Mouse (Mus musculus) stomach, postnatal 0 days (tissue): ENCODE data around the gene Mylk. TPM values are rescaled to one million over a fixed set of nuclear protein-coding genes. Genes with fewer than 3 reads are reported as not detected.

ENCODE experiments used
- ATAC-seq: fragments of 200-750 bp; cut with Nextera tagmentation; 2 replicates; pipeline ENCODE4 v1.8.0; 2017; ENCODE audit not compliant: low FRiP score, low TSS enrichment
- DNase-seq: peaks from one replicate; pipeline ENCODE4 v3.0.0-alpha.2; 2016; ENCODE audit warnings: low spot score
- H3K27ac ChIP-seq: fragments of 300-500 bp; sonication (generic); replicated peaks from 2 replicates; pipeline ENCODE4 v1.5.1; 2014; ENCODE audit warnings: mild to moderate bottlenecking, control low read depth
- H3K27me3 ChIP-seq: fragments of 300-500 bp; sonication (generic); 2 replicates; pipeline ENCODE4 v1.6.1; 2014; ENCODE audit warnings: low read length; ENCODE audit not compliant: control insufficient read depth, insufficient read depth
- H3K36me3 ChIP-seq: fragments of 300-500 bp; sonication (generic); 2 replicates; pipeline ENCODE4 v1.6.1; 2014; ENCODE audit warnings: low read length, mixed read lengths; ENCODE audit not compliant: control insufficient read depth, insufficient read depth
- H3K4me1 ChIP-seq: fragments of 300-500 bp; sonication (generic); replicated peaks from 2 replicates; pipeline ENCODE4 v1.6.1; 2014; ENCODE audit warnings: antibody characterized with exemption; ENCODE audit not compliant: control insufficient read depth, insufficient read depth
- H3K4me2 ChIP-seq: fragments of 300-500 bp; sonication (generic); replicated peaks from 2 replicates; pipeline ENCODE4 v1.6.1; 2014; ENCODE audit warnings: low read depth, mild to moderate bottlenecking, control low read depth, moderate library complexity
- H3K4me3 ChIP-seq: fragments of 300-500 bp; sonication (generic); 2 replicates; pipeline ENCODE4 v1.5.1; 2014; ENCODE audit warnings: low read depth, low read length, control low read depth
- H3K9ac ChIP-seq: fragments of 300-500 bp; sonication (generic); 2 replicates; pipeline ENCODE4 v1.6.1; 2014; ENCODE audit warnings: mild to moderate bottlenecking, low read length, control low read depth, mixed read lengths
- H3K9me3 ChIP-seq: fragments of 300-500 bp; sonication (generic); 2 replicates; pipeline ENCODE4 v1.6.1; 2016; ENCODE audit warnings: low read length; ENCODE audit not compliant: control insufficient read depth
- CTCF ChIP-seq: IDR thresholded peaks from 2 replicates; pipeline ENCODE4 v1.5.1; 2016; ENCODE audit warnings: antibody characterized with exemption, low read depth, mild to moderate bottlenecking, moderate library complexity
- EP300 ChIP-seq: optimal IDR thresholded peaks from 2 replicates; pipeline ENCODE3; 2016; ENCODE audit warnings: antibody characterized with exemption
- WGBS: fragments of 180-500 bp; shearing (Covaris S2); extraction: QIAGEN DNeasy Blood & Tissue Kit; methylation state at CpG from one replicate; pipeline ENCODE4 v1.1.7; 2014; 5-methylcytosine and 5-hydroxymethylcytosine counted together
- polyA plus RNA-seq: library from polyadenylated mRNA; unstranded; fragments of >200 nt; fragmentation: Nextera tagmentation; extraction: Ambion mirVana; gene quantifications from 2 replicates; pipeline ENCODE4 v1.2.1, GENCODE M21; 2015

Mylk gene
- polyA plus RNA-seq, 1 experiment from 2014 or later, result 480 TPM

DNA sequence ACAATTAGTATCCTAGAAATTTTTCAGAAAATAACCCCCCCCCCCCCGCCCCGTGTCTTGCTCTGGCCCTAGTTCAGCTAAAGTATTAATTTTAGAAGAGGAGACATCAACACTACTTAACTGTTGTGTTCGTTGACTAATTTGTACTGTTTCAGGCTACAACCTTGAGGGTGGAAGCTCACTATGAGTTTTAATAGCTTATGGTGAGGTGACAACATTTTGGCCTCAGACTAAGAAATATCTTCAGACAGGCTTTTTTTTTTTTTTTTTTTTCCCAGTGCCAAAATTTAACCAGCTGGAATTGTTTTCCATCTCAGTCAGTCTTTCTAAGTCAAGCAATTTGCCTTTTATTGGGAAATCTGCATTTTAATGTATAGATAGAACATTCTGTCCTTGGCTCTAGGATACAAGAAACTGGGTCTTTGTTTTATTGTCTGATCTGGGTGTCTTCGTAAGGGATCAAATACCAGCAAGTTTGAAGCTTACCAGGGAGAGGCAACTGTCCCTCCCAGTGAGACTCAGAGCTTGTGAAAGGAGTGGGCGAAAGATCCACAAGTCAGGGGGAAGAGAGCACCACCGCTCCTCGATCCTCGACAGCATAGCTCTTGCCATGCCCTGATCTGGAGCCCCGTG, 19.1 kb downstream of the Mylk start:
- H3K9ac ChIP-seq, result no peak overlapping the region
- 85% methylated on average over 9 of the region's 9 CpGs for WGBS
- no peaks in the 10 kb centered on the region for H3K36me3 ChIP-seq
- DNase-seq (no peak), ATAC-seq (no peak)
- H3K9me3 ChIP-seq, result no peaks in the 10 kb centered on the region
- H3K27ac ChIP-seq, result no peak overlapping the region
- no peak overlapping the region for H3K4me3 ChIP-seq
- H3K4me2 ChIP-seq, result no peak overlapping the region
- H3K4me1 ChIP-seq, result no peaks in the 10 kb centered on the region
- TF ChIP-seq EP300 (no peak), CTCF (no peak)
- H3K27me3 ChIP-seq, result no peaks in the 10 kb centered on the region

GRCm38 (mm10) chr16:34765666-34766065, 20.7 kb downstream of the Mylk start:
- Histone ChIP-seq H3K27me3 (no peaks in the 10 kb centered on the region), H3K9ac (no peak overlapping the region), H3K36me3 (no peaks in the 10 kb centered on the region), H3K4me2 (no peak overlapping the region), H3K27ac (no peak overlapping the region), H3K4me1 (no peaks in the 10 kb centered on the region), H3K4me3 (no peak overlapping the region), H3K9me3 (no peaks in the 10 kb centered on the region)
- no peak for DNase-seq
- ATAC-seq, result no peak
- WGBS, result 45% methylated on average over 1 of the region's 1 CpGs
- TF ChIP-seq CTCF (no peak), EP300 (no peak)

- no peak overlapping the region for H3K4me2 ChIP-seq
- no peak overlapping the region for H3K4me3 ChIP-seq
- DNase-seq, result no peak
- H3K36me3 ChIP-seq, result no peaks in the 10 kb centered on the region
- no peak for TF ChIP-seq CTCF
- no peak for TF ChIP-seq EP300
- no peaks in the 10 kb centered on the region for H3K27me3 ChIP-seq
- H3K9ac ChIP-seq, result no peak overlapping the region
- no peak overlapping the region for H3K27ac ChIP-seq
- no peak for ATAC-seq
- H3K9me3 ChIP-seq, result no peaks in the 10 kb centered on the region
- 100% methylated on average over 1 of the region's 1 CpGs for WGBS
- no peaks in the 10 kb centered on the region for H3K4me1 ChIP-seq
Measured at GRCm38 (mm10) chr16:34766193-34766592, 21.2 kb downstream of the Mylk start.

DNA sequence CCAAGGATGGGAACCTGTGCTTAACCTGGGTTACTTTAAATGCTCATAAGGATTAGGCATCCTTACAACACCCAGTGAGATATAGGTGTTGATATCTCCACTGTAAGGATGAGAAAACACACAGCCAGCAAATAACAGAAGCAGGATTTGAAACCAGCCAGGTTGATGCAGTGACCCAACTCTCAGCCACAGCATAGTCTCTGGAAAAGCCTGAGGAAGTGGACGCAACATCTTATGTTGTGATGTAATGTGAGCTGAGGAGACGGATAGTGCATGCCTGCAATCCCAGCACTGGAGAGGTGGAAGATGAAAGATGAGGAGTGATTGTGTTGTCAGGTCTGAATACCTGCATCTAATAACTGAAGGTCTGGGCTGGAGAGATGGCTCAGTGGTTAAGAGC, 22.4 kb downstream of the Mylk start:
- Histone ChIP-seq H3K4me3 (no peak overlapping the region), H3K9ac (no peak overlapping the region), H3K9me3 (no peaks in the 10 kb centered on the region), H3K4me2 (no peak overlapping the region), H3K27me3 (no peaks in the 10 kb centered on the region), H3K36me3 (no peaks in the 10 kb centered on the region), H3K4me1 (no peaks in the 10 kb centered on the region), H3K27ac (no peak overlapping the region)
- 88% methylated on average over 2 of the region's 2 CpGs for WGBS
- DNase-seq, result no peak
- TF ChIP-seq CTCF (no peak), EP300 (no peak)
- ATAC-seq, result no peak

- no peak overlapping the region for H3K4me2 ChIP-seq
- H3K9me3 ChIP-seq, result no peaks in the 10 kb centered on the region
- no peak for DNase-seq
- H3K4me3 ChIP-seq, result no peak overlapping the region
- H3K27me3 ChIP-seq, result no peaks in the 10 kb centered on the region
- TF ChIP-seq EP300 (no peak), CTCF (no peak)
- no peak overlapping the region for H3K27ac ChIP-seq
- no peaks in the 10 kb centered on the region for H3K4me1 ChIP-seq
- WGBS, result 66% methylated on average over 4 of the region's 4 CpGs
- ATAC-seq, result no peak
- no peaks in the 10 kb centered on the region for H3K36me3 ChIP-seq
- no peak overlapping the region for H3K9ac ChIP-seq
Measured at GRCm38 (mm10) chr16:34768436-34768835, 23.4 kb downstream of the Mylk start.

- H3K27me3 ChIP-seq, result no peaks in the 10 kb centered on the region
- 84% methylated on average over 4 of the region's 4 CpGs for WGBS
- TF ChIP-seq CTCF (no peak), EP300 (no peak)
- no peaks in the 10 kb centered on the region for H3K4me1 ChIP-seq
- no peak overlapping the region for H3K9ac ChIP-seq
- no peak overlapping the region for H3K4me2 ChIP-seq
- H3K36me3 ChIP-seq, result no peaks in the 10 kb centered on the region
- DNase-seq (no peak), ATAC-seq (no peak)
- H3K4me3 ChIP-seq, result no peak overlapping the region
- H3K27ac ChIP-seq, result no peak overlapping the region
- no peaks in the 10 kb centered on the region for H3K9me3 ChIP-seq
Measured at GRCm38 (mm10) chr16:34770127-34770526, 25.1 kb downstream of the Mylk start.
